Mouse (Mus musculus): ENCODE results near the gene Fam149b. TPM values are rescaled to one million over a fixed set of nuclear protein-coding genes. Genes with fewer than 3 reads are reported as not detected.
A peak's percentile ranks its signal among the peaks of the same experiment; 100 is the strongest.

Gene Fam149b
- polyA plus RNA-seq, 1 experiment = 30.6 TPM

GRCm38 (mm10) chr14:20379753-20380430 is 31.9 kb downstream of the Fam149b start:
- Histone ChIP-seq H3K4me3 (ENCODE audit: insufficient read depth, low read length) (no peak overlapping the region), H3K4me1 (ENCODE audit: control insufficient read depth, insufficient read depth, low read length) (peaks cover 11% of the 10 kb centered on the region), H3K27ac (ENCODE audit: insufficient read depth, low read depth, low read length) (no peak overlapping the region)
- TF ChIP-seq CTCF (IDR thresholded peaks at IDR 0.05; ENCODE audit: low read depth, low read length) (no peak), POLR2A (IDR thresholded peaks at IDR 0.05; ENCODE audit: borderline replicate concordance, low read depth, low read length) (no peak)

- Histone ChIP-seq H3K4me1 (ENCODE audit: control insufficient read depth, insufficient read depth, low read length) (peaks cover 16% of the 10 kb centered on the region), H3K4me3 (ENCODE audit: insufficient read depth, low read length) (peak within 1 kb of the TSS; percentile 76), H3K27ac (ENCODE audit: insufficient read depth, low read depth, low read length) (peak within 1 kb of the TSS; percentile 49)
- TF ChIP-seq POLR2A (IDR thresholded peaks at IDR 0.05; ENCODE audit: borderline replicate concordance, low read depth, low read length) = no peak
- no peak for TF ChIP-seq CTCF (IDR thresholded peaks at IDR 0.05; ENCODE audit: low read depth, low read length)
Measured at GRCm38 (mm10) chr14:20388441-20389129, 40.6 kb downstream of the Fam149b start, which contains the start of gene Dnajc9. Dnajc9 (minus strand) TSS chr14:20388910.

- Histone ChIP-seq H3K4me1 (ENCODE audit: control insufficient read depth, insufficient read depth, low read length) (peaks cover 20% of the 10 kb centered on the region), H3K4me3 (ENCODE audit: insufficient read depth, low read length) (peak overlapping the region; percentile 76), H3K27ac (ENCODE audit: insufficient read depth, low read depth, low read length) (no peak overlapping the region)
- TF ChIP-seq CTCF (IDR thresholded peaks at IDR 0.05; ENCODE audit: low read depth, low read length) = no peak
- TF ChIP-seq POLR2A (IDR thresholded peaks at IDR 0.05; ENCODE audit: borderline replicate concordance, low read depth, low read length) = no peak
Measured at GRCm38 (mm10) chr14:20389446-20390079, 41.6 kb downstream of the Fam149b start.

- H3K27ac ChIP-seq (ENCODE audit: insufficient read depth, low read depth, low read length) = no peak overlapping the region
- peaks cover 11% of the 10 kb centered on the region for H3K4me1 ChIP-seq (ENCODE audit: control insufficient read depth, insufficient read depth, low read length)
- H3K4me3 ChIP-seq (ENCODE audit: insufficient read depth, low read length) = no peak overlapping the region
- TF ChIP-seq CTCF (IDR thresholded peaks at IDR 0.05; ENCODE audit: low read depth, low read length) (no peak), POLR2A (IDR thresholded peaks at IDR 0.05; ENCODE audit: borderline replicate concordance, low read depth, low read length) (no peak)
Measured at GRCm38 (mm10) chr14:20392326-20392725, 44.4 kb downstream of the Fam149b start.

GRCm38 (mm10) chr14:20393205-20393913 is 45.4 kb downstream of the Fam149b start, which contains the start of gene Mrps16:
Mrps16 (minus strand) TSS chr14:20393634.
- peak within 1 kb of the TSS; percentile 79 for H3K4me3 ChIP-seq (ENCODE audit: insufficient read depth, low read length)
- TF ChIP-seq POLR2A (IDR thresholded peaks at IDR 0.05; ENCODE audit: borderline replicate concordance, low read depth, low read length) (no peak), CTCF (IDR thresholded peaks at IDR 0.05; ENCODE audit: low read depth, low read length) (peak; percentile 44)
- peaks cover 7% of the 10 kb centered on the region for H3K4me1 ChIP-seq (ENCODE audit: control insufficient read depth, insufficient read depth, low read length)
- peak within 1 kb of the TSS; percentile 71 for H3K27ac ChIP-seq (ENCODE audit: insufficient read depth, low read depth, low read length)

GRCm38 (mm10) chr14:20397220-20397619 is 49.3 kb downstream of the Fam149b start:
- Histone ChIP-seq H3K4me1 (ENCODE audit: control insufficient read depth, insufficient read depth, low read length) (peaks cover 4% of the 10 kb centered on the region), H3K4me3 (ENCODE audit: insufficient read depth, low read length) (no peak overlapping the region), H3K27ac (ENCODE audit: insufficient read depth, low read depth, low read length) (no peak overlapping the region)
- TF ChIP-seq POLR2A (IDR thresholded peaks at IDR 0.05; ENCODE audit: borderline replicate concordance, low read depth, low read length) = no peak
- TF ChIP-seq CTCF (IDR thresholded peaks at IDR 0.05; ENCODE audit: low read depth, low read length) = no peak

- TF ChIP-seq CTCF (IDR thresholded peaks at IDR 0.05; ENCODE audit: low read depth, low read length) = peak; percentile 16; the same call in 1 of the 2 replicates
- TF ChIP-seq POLR2A (IDR thresholded peaks at IDR 0.05; ENCODE audit: borderline replicate concordance, low read depth, low read length) = no peak
- peaks cover 4% of the 10 kb centered on the region for H3K4me1 ChIP-seq (ENCODE audit: control insufficient read depth, insufficient read depth, low read length)
- no peak overlapping the region for H3K27ac ChIP-seq (ENCODE audit: insufficient read depth, low read depth, low read length)
- no peak overlapping the region for H3K4me3 ChIP-seq (ENCODE audit: insufficient read depth, low read length)
Measured at GRCm38 (mm10) chr14:20398864-20399263, 50.9 kb downstream of the Fam149b start.

GRCm38 (mm10) chr14:20400071-20400470 is 52.1 kb downstream of the Fam149b start:
- H3K4me3 ChIP-seq (ENCODE audit: insufficient read depth, low read length) = no peak overlapping the region

GRCm38 (mm10) chr14:20422257-20422656 is 74.3 kb downstream of the Fam149b start:
- H3K4me1 ChIP-seq (ENCODE audit: control insufficient read depth, insufficient read depth, low read length) = peaks cover 9% of the 10 kb centered on the region
- no peak overlapping the region for H3K27ac ChIP-seq (ENCODE audit: insufficient read depth, low read depth, low read length)
- TF ChIP-seq CTCF (IDR thresholded peaks at IDR 0.05; ENCODE audit: low read depth, low read length) = no peak
- no peak for TF ChIP-seq POLR2A (IDR thresholded peaks at IDR 0.05; ENCODE audit: borderline replicate concordance, low read depth, low read length)
- no peak overlapping the region for H3K4me3 ChIP-seq (ENCODE audit: insufficient read depth, low read length)

More at GRCm38 (mm10) chr14:20400071-20400470, 52.1 kb downstream of the Fam149b start:
- no peak for TF ChIP-seq POLR2A (IDR thresholded peaks at IDR 0.05; ENCODE audit: borderline replicate concordance, low read depth, low read length)
- TF ChIP-seq CTCF (IDR thresholded peaks at IDR 0.05; ENCODE audit: low read depth, low read length) = peak; percentile 35; the same call in 1 of the 2 replicates
- no peaks in the 10 kb centered on the region for H3K4me1 ChIP-seq (ENCODE audit: control insufficient read depth, insufficient read depth, low read length)
- H3K27ac ChIP-seq (ENCODE audit: insufficient read depth, low read depth, low read length) = no peak overlapping the region

Measured in bone marrow macrophage, adult 2 months (primary cell).